Mouse (Mus musculus): ENCODE results near the gene Angptl7. TPM values are rescaled to one million over a fixed set of nuclear protein-coding genes. Genes with fewer than 3 reads are reported as not detected.

Gene Angptl7
- polyA plus RNA-seq (2012; rRNA removed): 5.7 and 7.2 TPM in 2 replicates

DNA sequence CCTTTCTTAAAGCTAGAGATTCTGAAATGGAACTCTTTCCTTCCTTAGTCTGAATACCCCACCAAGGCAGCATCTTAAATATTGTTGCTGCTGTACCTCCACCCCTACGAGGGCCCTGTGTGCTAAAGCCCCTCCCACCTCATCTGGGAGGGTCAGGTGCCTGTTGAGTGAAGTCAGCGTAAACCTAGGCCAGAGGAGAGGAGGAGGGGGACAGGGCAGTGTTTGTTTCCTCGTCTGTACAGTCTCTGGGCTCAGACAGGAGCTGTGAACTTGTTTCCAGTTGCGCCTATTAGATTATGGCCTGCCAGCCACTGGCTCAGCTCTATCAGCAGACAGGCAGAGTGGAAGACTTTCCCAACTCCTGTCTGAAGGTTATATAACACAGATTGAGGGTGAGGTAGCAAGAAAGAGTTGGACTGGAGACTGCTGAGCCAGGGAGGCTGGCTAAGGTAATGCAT lies at the start of gene Angptl7:
TSS of gene Angptl7 (minus strand) at position 51 of the 458 bp plus-strand sequence.

DNA sequence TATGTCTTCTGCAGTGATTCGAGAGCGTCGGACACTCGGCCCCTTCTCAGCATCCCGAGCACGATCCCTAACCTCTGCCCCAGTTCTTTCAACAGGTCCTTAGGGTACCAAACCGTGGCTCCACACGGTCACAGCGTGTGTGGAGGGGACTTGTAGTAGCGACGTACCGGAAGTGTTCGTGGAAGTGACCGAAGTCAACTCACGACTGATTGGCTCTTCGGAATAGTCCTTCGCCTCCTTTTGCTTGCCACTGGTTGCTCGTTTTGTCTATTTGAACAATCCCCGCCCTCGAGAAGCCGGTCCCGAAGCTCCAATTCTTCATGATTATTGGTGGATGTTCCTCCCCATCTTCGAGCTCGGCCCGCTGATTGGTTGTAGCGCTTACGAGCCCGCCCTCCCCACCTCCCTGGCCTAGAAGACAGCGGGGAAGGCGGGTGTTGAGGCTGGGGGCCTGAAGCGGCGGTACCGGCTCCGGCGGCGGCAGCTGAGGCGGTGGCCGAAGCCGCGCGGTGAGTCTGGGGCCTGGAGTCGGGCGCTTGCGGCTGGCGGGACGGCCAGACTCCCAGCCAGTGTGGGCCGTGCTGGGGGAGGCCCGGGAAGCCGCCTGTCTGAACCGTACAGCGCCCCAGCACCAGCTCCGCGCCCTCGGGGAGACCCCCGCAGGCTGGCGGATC lies 51.9 kb downstream of the Angptl7 start, which contains the start of gene Mtor:
TSS of gene Mtor (plus strand) at position 433 of the 674 bp plus-strand sequence.

Other genes starting within 250 kb of the Angptl7 start
- gene Disp3, start 212.5 kb downstream of the Angptl7 start, polyA plus RNA-seq (2012; rRNA removed): 0.20 and 0.42 TPM in 2 replicates
- gene Ubiad1, start 55.7 kb downstream of the Angptl7 start, polyA plus RNA-seq (2012; rRNA removed): 17.3 and 19.1 TPM in 2 replicates
- gene Mtor, start 51.8 kb downstream of the Angptl7 start, polyA plus RNA-seq (2012; rRNA removed): 19.5 and 21.8 TPM in 2 replicates
- gene Exosc10, start 58.0 kb upstream of the Angptl7 start, polyA plus RNA-seq (2012; rRNA removed): 16.6 and 20.7 TPM in 2 replicates
- 56.1 and 59.9 TPM in 2 replicates for gene Srm, start 91.0 kb upstream of the Angptl7 start, polyA plus RNA-seq (2012; rRNA removed)
- 0.58 and 1.9 TPM in 2 replicates for gene Masp2, start 102.1 kb upstream of the Angptl7 start, polyA plus RNA-seq (2012; rRNA removed)
- gene Tardbp, start 126.6 kb upstream of the Angptl7 start, polyA plus RNA-seq (2012; rRNA removed): 24.0 and 30.7 TPM in 2 replicates
- gene Gm572, start 142.9 kb upstream of the Angptl7 start, polyA plus RNA-seq (2012; rRNA removed): not detected in 2 replicates